Mouse (Mus musculus) G1E (cell line): ENCODE results near the gene Sbno2.

Source experiments
- CTCF ChIP-seq: IDR thresholded peaks from 2 replicates; pipeline ENCODE4 v1.5.1; 2012; ENCODE audit warnings: low read depth, low read length, inconsistent platforms, mixed read lengths
- GATA1 ChIP-seq: IDR thresholded peaks from 2 replicates; pipeline ENCODE4 v1.6.1; 2012; ENCODE audit warnings: borderline replicate concordance, low read length, inconsistent platforms, mixed read lengths
- GATA2 ChIP-seq: IDR thresholded peaks from 2 replicates; pipeline ENCODE4 v1.6.1; 2012; ENCODE audit warnings: low read depth, low read length, inconsistent platforms, borderline replicate concordance
- POLR2AphosphoS5 ChIP-seq: IDR thresholded peaks from 2 replicates; pipeline ENCODE4 v1.6.1; 2012; ENCODE audit warnings: low read depth, low read length, inconsistent platforms; ENCODE audit not compliant: insufficient replicate concordance
- TAL1 ChIP-seq: conservative IDR thresholded peaks from 2 replicates; pipeline ENCODE4 v1.6.1; 2012; ENCODE audit warnings: low read depth, low read length, inconsistent platforms, mixed read lengths

DNA sequence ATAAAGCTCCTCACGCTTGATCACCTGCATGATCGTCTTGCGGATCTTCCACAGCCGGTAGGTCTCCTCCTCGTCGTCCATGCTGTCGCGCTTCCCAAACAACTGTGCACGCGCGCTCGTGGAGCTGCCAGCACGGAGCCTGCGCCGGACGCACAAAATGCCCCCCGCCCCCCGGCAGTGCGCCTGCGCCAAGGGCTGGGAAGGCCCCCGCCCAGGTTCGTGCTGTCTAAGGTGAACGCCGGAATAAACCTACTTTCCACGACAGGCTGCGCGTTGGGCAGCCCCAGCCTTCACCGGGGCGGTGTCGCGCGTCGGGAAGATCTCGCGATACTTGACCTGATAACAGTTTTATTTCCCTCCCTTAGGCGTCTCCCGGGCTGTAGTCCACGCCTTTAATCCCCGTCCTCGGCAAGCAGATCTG lies 65.8 kb downstream of the Sbno2 start, which contains the start of gene Polr2e:
- TF ChIP-seq CTCF (no peak), GATA1 (no peak), POLR2AphosphoS5 (no peak), TAL1 (no peak), GATA2 (no peak)
